Mouse (Mus musculus): ENCODE data around the gene Tmcc3. TPM values are rescaled to one million over a fixed set of nuclear protein-coding genes. Genes with fewer than 3 reads are reported as not detected.

Tmcc3 gene
- total RNA-seq (2021): 10 to 100 TPM; 36.8 to 41.8 TPM
- long read RNA-seq, experiment 1, full-length matches to known transcripts: 18 of 32 reads
- long read RNA-seq, experiment 1, partial matches to known transcripts: 2 of 32 reads
- long read RNA-seq, experiment 1, other reads (novel, unspliced or antisense): 12 of 32 reads
- long read RNA-seq, experiment 2, full-length matches to known transcripts: 19 of 29 reads
- long read RNA-seq, experiment 2, partial matches to known transcripts: 1 of 29 reads
- long read RNA-seq, experiment 2, other reads (novel, unspliced or antisense): 9 of 29 reads

GRCm38 (mm10) chr10:94311511-94312006, at the start of gene Tmcc3:
Tmcc3 (plus strand) TSS chr10:94311949.
- intact Hi-C loops (cut with DNase I): no loop called here
- peak in 1 of 2 experiments; percentile 18 for DNase-seq

GRCm38 (mm10) chr10:94262646-94263045, 49.1 kb upstream of the Tmcc3 start:
- intact Hi-C loops (cut with DNase I): no loop called here
- no peak for DNase-seq

GRCm38 (mm10) chr10:94263211-94263610, 48.5 kb upstream of the Tmcc3 start:
- intact Hi-C loops (cut with DNase I): no loop called here

GRCm38 (mm10) chr10:94265656-94266542, 45.9 kb upstream of the Tmcc3 start:
- no peak for DNase-seq
- intact Hi-C loops (cut with DNase I): no loop called here

More at GRCm38 (mm10) chr10:94263211-94263610, 48.5 kb upstream of the Tmcc3 start:
- no peak for DNase-seq

- intact Hi-C loops (cut with DNase I): no loop called here
Measured at GRCm38 (mm10) chr10:94275321-94275720, 36.4 kb upstream of the Tmcc3 start.

GRCm38 (mm10) chr10:94276511-94276910, 35.2 kb upstream of the Tmcc3 start:
- intact Hi-C loops (cut with DNase I): no loop called here

More at GRCm38 (mm10) chr10:94275321-94275720, 36.4 kb upstream of the Tmcc3 start:
- no peak for DNase-seq

GRCm38 (mm10) chr10:94282179-94282578, 29.6 kb upstream of the Tmcc3 start:
- intact Hi-C loops (cut with DNase I): no loop called here
- DNase-seq: no peak

More at GRCm38 (mm10) chr10:94276511-94276910, 35.2 kb upstream of the Tmcc3 start:
- DNase-seq: no peak

GRCm38 (mm10) chr10:94282797-94283196, 29.0 kb upstream of the Tmcc3 start:
- intact Hi-C loops (cut with DNase I): no loop called here

GRCm38 (mm10) chr10:94294437-94294836, 17.3 kb upstream of the Tmcc3 start:
- intact Hi-C loops (cut with DNase I): no loop called here
- no peak for DNase-seq

More at GRCm38 (mm10) chr10:94282797-94283196, 29.0 kb upstream of the Tmcc3 start:
- no peak for DNase-seq

- no peak for DNase-seq
- intact Hi-C loops (cut with DNase I): no loop called here
Measured at GRCm38 (mm10) chr10:94294933-94295750, 16.6 kb upstream of the Tmcc3 start.

GRCm38 (mm10) chr10:94295923-94296605, 15.7 kb upstream of the Tmcc3 start:
- intact Hi-C loops (cut with DNase I): no loop called here
- no peak for DNase-seq

- intact Hi-C loops (cut with DNase I): no loop called here
- DNase-seq: no peak
Measured at GRCm38 (mm10) chr10:94298471-94298870, 13.3 kb upstream of the Tmcc3 start, which contains the start of gene Gm4792. Gm4792 (minus strand) TSS chr10:94298703.

GRCm38 (mm10) chr10:94299301-94299700, 12.4 kb upstream of the Tmcc3 start:
- no peak for DNase-seq
- intact Hi-C loops (cut with DNase I): no loop called here

GRCm38 (mm10) chr10:94304064-94304657, 7.6 kb upstream of the Tmcc3 start:
- DNase-seq: no peak
- intact Hi-C loops (cut with DNase I): no loop called here

- peak; percentile 23 to 53 for DNase-seq
- intact Hi-C loops (cut with DNase I): no loop called here
Measured at GRCm38 (mm10) chr10:94305526-94305925, 6.2 kb upstream of the Tmcc3 start.

GRCm38 (mm10) chr10:94310499-94311267, 1.1 kb upstream of the Tmcc3 start:
- intact Hi-C loops (cut with DNase I): no loop called here
- no peak for DNase-seq

GRCm38 (mm10) chr10:94312007-94312715, 412 bp downstream of the Tmcc3 start:
- DNase-seq: peak; percentile 3 to 10
- intact Hi-C loops (cut with DNase I): no loop called here

GRCm38 (mm10) chr10:94313146-94313545, 1.4 kb downstream of the Tmcc3 start:
- intact Hi-C loops (cut with DNase I): no loop called here
- no peak for DNase-seq

All from heart, postnatal 14 days (tissue).